Mouse (Mus musculus): Measurements from ENCODE around the gene Phf21a.
"Not testable (repeated sequence)": the region's sequence is repeated elsewhere in the genome, so short reads cannot be mapped to it uniquely, and the experiment has no call there.

Gene Phf21a

GRCm38 (mm10) chr2:92085721-92086120, 7.2 kb upstream of the Phf21a start:
- no peak for DNase-seq

DNA sequence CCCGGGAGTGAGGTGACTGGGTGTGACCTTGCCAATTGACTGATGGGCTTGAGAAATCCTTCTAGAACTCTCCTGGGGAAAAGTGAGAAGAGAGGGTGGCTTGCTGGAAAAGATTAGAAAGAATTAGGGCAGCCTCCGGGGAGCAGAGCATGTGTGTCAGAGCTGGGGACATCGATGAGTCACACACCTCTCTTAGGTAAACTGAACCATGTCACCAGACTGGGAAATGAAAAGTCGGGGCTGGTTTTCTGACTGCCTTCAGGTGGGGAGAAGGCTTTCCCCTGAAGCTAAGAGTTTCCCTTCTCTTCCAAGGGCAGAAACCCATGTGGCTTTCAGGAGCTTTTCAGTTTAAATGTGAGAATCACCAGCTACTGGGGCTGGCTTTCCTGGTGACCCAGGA, 5.9 kb upstream of the Phf21a start:
- no peak for DNase-seq

- no peak for DNase-seq
Measured at GRCm38 (mm10) chr2:92089782-92090181, 3.1 kb upstream of the Phf21a start.

- not testable (repeated sequence) for DNase-seq
Measured at GRCm38 (mm10) chr2:92093503-92093902, 586 bp downstream of the Phf21a start.

- peak in 1 of 2 experiments; percentile 7 for DNase-seq
Measured at GRCm38 (mm10) chr2:92094078-92094477, 1.2 kb downstream of the Phf21a start.

DNA sequence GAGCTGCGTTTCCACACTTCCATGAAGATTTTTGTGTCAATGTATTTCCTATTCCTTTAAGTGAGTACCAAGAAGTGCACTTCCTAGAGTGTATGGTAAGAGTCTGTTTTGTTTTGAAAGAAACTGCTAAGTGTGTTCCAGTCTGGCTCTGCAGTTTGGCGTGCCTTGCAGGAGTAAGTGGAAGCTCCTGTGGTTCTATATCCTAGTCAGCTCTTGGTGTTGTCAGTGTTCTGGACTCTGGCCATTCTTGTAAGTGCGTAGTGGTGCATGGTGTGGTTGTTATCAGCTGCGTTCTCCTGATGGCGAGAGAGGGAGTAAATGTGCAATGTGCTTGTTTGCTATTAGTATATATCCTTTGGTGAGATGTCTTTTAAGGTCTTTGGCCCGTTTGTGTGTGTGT, 7.9 kb downstream of the Phf21a start:
- peak; percentile 7 to 32 for DNase-seq

DNA sequence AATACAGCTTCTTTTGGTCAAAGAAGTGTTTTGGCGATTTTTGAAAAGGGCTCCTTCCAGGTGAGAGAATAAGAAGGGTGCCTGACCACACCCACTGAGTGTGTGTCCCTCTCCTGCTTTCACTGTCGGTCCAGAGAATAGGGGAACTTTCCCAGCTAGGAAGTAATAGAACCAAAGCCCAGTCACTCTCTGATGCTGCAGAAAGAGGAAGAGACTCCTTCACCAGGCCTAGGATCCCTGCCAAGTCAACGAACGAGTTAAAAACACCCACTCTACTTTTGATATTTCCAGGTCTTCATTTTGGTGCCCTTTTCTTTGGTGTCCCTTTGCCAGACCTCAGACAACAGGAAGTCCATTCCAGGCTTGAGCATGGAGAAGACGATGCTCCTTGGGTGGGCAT, 31.6 kb downstream of the Phf21a start:
- no peak for DNase-seq

DNA sequence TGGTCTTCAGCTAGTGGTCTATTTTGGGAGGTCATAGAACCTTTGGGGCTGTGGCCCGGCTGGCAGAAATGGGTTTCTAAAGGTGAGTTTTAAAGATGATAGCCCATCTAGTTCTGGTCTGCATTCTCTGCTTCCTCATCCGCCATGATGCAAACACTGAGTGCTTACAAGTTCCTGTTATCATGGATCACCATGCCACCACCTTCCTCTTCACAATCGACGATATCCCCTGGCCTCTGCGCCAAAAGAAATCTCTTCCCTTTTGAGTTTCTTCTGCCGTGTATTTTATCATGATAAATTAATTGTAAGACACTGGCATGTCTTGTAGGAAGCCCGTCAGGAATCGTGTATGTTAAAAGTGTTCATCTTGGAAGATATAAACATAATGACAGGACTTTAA, 32.4 kb downstream of the Phf21a start:
- no peak for DNase-seq

DNA sequence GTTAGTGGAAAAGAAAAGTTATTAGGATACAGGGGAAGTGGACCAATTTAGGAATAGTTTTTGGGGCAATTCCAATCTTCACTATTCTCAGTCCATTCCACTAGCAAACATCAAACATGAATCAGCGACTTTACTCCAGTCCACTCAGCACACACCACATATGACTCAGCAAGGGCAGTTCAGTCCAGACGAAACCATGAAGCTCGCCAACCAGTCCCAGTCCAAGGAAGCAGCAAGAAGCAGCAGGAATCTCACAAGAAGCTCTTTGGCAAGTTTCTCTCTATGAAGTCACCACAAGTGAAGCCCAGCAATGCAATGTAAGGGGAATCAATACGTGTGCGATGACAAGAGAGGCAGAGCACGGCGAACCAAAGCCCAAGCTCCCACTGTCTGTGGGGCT, 37.2 kb downstream of the Phf21a start:
- DNase-seq = no peak

- no peak for DNase-seq
Measured at GRCm38 (mm10) chr2:92138736-92139135, 45.8 kb downstream of the Phf21a start.

DNA sequence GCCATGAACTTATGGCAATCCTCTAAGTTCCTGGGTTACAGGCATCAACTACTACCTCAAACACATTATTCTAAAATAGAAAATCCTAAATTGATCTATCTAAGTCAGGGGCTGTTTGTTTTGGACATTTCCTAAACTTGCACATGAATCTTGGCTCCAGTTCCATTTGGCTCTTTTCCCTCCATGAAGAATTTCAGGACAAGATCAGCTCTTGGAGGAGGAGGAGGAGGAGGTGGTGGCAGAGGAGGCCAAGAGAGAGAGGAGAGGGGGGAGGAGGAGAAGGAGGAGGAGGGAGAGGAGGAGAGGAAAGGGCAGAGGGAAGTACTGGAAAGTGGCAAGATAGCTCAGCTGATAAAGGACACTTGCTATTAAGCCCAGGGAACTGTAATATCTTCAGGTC, 46.4 kb downstream of the Phf21a start:
- DNase-seq = no peak

- no peak for DNase-seq
Measured at GRCm38 (mm10) chr2:92140383-92140782, 47.5 kb downstream of the Phf21a start.

DNA sequence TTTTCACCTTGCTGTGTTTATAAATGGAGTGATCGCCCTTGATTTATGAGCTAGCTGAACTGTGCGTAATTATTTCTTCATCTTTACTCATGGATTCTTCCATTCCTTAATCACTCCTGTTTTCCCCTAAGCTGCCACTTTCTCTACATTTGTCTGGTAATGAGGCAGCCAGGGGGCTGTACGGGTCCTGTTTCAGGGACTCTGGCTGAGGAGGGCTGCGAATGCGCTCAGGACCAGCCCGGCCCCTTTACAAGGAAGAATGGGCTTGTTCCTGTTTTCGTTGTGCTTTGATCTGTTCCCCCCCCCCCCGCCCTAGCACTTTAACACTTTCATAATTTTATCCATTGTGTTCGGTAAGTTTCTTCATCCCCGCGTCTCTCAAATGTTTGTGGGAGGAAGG, 48.2 kb downstream of the Phf21a start:
- DNase-seq = no peak

- DNase-seq = no peak
Measured at GRCm38 (mm10) chr2:92143932-92144331, 51.0 kb downstream of the Phf21a start.

DNA sequence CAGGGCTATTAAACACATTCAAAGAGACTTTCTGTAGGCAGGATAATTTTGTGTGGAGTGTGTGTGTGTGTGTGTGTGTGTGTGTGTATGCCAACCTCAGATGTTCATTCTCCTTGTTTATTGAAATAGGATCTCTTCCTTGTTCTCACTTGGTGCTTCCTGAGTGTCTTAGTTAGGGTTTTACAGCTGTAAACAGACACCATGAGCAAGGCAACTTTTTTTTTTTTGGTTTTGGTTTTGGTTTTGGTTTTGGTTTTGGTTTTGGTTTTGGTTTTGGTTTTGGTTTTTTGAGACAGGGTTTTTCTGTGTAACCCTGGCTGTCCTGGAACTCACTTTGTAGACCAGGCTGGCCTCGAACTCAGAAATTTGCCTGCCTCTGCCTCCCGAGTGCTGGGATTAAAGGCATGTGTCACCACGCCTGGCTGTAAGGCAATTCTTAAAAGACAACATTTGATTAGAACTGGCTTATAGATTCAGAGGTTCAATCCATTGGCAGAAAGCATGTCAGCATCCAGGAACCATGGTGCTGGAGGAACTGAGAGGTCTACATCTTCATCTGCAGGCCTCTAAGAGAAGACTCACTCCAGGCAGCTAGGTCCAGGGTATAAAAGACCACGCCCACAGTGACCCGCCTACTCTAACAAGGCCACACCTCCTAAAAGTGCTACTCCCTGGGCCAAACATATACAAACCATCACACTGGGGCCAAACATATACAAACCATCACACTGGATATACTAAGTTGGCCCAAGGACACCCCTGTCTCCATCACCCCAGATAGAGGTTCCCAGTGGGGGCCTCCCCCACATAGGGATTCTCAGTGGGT, 55.2 kb downstream of the Phf21a start:
- not testable (repeated sequence) for DNase-seq

DNA sequence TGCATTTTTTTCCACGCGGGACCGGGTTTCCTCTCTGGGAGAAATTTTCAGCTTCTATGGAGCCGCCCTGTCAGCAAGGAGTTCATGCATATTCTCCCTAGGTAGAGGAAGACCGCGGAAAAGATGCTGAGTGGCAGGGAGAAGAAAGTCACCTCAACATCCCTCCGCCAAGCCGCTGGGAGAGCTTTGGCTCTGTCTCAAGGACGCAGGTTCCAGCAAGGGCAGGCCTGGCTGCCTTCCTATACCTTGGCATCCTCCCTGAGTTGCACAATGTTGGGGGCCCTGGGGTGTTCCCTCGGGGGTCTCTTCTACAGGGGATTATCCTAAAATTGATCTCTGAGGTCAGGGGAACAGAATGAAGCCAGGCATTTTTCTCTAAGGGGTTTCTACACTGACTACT, 71.4 kb downstream of the Phf21a start:
- DNase-seq = no peak

DNA sequence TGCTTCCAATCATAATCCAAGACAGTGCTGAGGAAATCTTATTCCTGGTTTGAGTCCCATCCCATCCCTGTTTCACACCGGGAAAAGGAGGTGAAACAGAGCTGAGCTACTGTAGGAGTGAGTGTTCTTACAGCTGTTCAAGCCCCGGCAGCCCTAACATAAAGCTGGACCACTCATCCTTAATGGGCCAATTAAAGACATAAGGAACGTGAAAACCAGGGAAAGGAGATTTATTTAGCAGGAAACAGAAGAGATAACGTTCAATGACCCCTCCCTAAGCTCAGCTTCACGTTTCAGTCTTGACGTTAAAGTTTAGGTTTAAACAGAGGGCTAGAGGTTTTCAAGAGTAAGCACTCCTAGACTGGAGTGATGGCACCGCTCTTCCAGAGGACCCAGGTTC, 74.0 kb downstream of the Phf21a start:
- DNase-seq = no peak

DNA sequence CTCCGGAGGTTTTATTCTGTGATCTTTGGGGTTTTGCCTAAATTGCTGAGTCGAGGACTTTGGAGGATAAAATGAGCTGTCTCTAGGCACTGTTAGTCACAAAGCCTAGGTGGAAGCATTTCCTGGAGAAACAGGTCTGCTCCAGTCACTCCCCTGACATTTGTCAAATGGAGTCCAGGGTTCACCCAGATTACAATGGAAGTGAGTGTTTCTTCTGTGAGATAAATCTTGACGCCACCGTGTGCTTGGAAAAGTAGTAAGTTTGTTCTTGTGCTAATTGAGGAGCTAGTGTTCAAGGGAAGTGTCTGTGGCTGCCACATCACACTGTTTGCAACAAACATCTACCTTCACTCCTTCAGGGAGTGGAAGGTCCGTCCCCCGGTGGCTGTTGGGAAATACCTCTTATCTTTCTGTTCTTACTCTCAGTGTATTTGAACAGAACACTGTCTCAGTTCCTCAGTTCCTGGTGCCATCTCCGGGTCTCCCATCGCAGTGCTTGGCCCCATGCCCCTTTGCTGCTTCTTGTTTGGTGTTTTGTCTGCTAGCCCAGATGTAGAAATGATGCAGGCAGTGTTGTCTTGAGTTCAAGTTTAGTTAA, 78.2 kb downstream of the Phf21a start:
- DNase-seq = no peak

GRCm38 (mm10) chr2:92172300-92172699, 79.4 kb downstream of the Phf21a start:
- DNase-seq = no peak

DNA sequence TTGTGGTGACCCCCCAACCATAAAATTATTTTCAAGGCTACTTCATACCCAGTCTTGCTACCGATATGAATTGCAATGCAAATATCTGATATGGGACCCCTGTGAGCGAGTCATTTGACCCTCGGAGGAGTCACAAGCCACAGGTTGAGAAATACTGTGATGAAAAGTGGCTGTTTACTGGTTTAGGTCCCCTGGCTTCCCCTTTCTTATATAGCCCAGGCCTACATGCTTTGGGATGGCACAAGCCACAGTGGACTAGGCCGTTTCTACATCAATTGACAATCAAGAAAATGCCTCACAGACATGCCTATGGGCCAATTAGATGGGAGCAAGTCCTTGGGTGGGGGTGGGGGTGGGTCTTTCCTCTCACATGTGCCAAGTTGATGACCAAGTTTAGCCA, 80.3 kb downstream of the Phf21a start:
- no peak for DNase-seq

GRCm38 (mm10) chr2:92174265-92174664, 81.3 kb downstream of the Phf21a start:
- no peak for DNase-seq

GRCm38 (mm10) chr2:92175002-92175401, 82.1 kb downstream of the Phf21a start:
- no peak for DNase-seq

- no peak for DNase-seq
Measured at GRCm38 (mm10) chr2:92176292-92176691, 83.4 kb downstream of the Phf21a start.

DNA sequence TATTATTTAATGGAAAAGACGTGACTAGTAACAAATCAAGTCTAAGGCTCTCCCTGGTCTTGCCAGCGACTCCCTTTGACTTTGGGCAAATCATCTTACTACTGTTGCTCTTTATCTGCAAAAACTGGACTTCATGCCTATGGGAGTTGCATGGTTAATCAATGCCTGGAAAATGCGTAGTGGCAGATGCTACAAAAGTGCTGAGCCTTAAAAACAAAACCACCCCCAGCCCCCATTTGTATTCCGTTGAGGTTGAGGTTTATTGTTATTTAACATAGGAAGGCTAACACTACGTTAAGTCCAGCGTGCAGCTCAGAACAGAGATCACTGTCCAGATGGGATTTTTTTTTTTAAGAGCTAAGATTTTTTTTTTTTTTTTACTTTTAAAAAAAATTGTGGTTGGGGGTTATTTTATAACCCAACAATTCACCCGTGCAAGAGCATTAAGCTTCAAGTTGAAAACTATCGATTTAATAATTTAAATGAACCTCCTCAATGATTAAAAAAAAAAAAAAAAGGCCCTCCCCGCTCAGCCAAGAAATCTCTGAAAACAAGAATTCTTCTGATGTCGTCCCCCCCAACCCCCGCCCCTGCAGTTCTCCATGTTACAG, 89.3 kb downstream of the Phf21a start:
- DNase-seq = no peak

Measured in lung, postnatal 4 days (tissue).